Mouse (Mus musculus) liver, postnatal 0 days (tissue): ENCODE data around the gene Ralgps1. TPM values are rescaled to one million over a fixed set of nuclear protein-coding genes. Genes with fewer than 3 reads are reported as not detected.

Experiments
- ATAC-seq: fragments of 200-750 bp; cut with Nextera tagmentation; 2 replicates; pipeline ENCODE4 v1.8.0; 2017; ENCODE audit warnings: mild to moderate bottlenecking, moderate library complexity
- DNase-seq: peaks from one replicate; pipeline ENCODE4 v3.0.0-alpha.2; 2016
- H3K27ac ChIP-seq: fragments of 300-500 bp; sonication (generic); 2 replicates; pipeline ENCODE4 v1.5.1; 2014; ENCODE audit warnings: antibody characterized with exemption, moderate library complexity, mild to moderate bottlenecking, low read depth
- H3K27me3 ChIP-seq: fragments of 300-500 bp; sonication (generic); 2 replicates; pipeline ENCODE4 v1.6.1; 2014; ENCODE audit warnings: low read length, control low read depth, mixed read lengths; ENCODE audit not compliant: insufficient read depth
- H3K36me3 ChIP-seq: fragments of 300-500 bp; sonication (generic); replicated peaks from 2 replicates; pipeline ENCODE4 v1.6.1; 2014; ENCODE audit warnings: mild to moderate bottlenecking, control low read depth, low read length, moderate library complexity, mixed read lengths; ENCODE audit not compliant: insufficient read depth
- H3K4me1 ChIP-seq: fragments of 300-500 bp; sonication (generic); 2 replicates; pipeline ENCODE4 v1.6.1; 2014; ENCODE audit warnings: antibody characterized with exemption, mild to moderate bottlenecking, control low read depth; ENCODE audit not compliant: insufficient read depth
- H3K4me2 ChIP-seq: fragments of 300-500 bp; sonication (generic); 2 replicates; pipeline ENCODE4 v1.6.1; 2014; ENCODE audit warnings: low read depth, mild to moderate bottlenecking, low read length, moderate library complexity, mixed read lengths
- H3K4me3 ChIP-seq: fragments of 300-500 bp; sonication (generic); 2 replicates; pipeline ENCODE4 v1.5.1; 2014; ENCODE audit warnings: low read depth, low read length
- H3K9ac ChIP-seq: fragments of 300-500 bp; sonication (generic); replicated peaks from 2 replicates; pipeline ENCODE4 v1.6.1; 2014; ENCODE audit warnings: mild to moderate bottlenecking, moderate library complexity
- H3K9me3 ChIP-seq: fragments of 300-500 bp; sonication (generic); 2 replicates; pipeline ENCODE4 v1.6.1; 2016; ENCODE audit warnings: mild to moderate bottlenecking, control low read depth, low read length, mixed read lengths
- CTCF ChIP-seq: sonication (generic); IDR thresholded peaks from 2 replicates; pipeline ENCODE4 v1.5.1; 2016; ENCODE audit warnings: antibody characterized with exemption, low read depth
- EP300 ChIP-seq: IDR thresholded peaks from 2 replicates; pipeline ENCODE4 v1.6.1; 2016; ENCODE audit warnings: antibody characterized with exemption, low read depth, mild to moderate bottlenecking
- WGBS: fragments of 180-500 bp; shearing (Covaris S2); extraction: QIAGEN DNeasy Blood & Tissue Kit; methylation state at CpG from one replicate; pipeline ENCODE4 v1.1.7; 2014; ENCODE audit not compliant: insufficient replicate concordance; 5-methylcytosine and 5-hydroxymethylcytosine counted together
- polyA plus RNA-seq: library from polyadenylated mRNA; unstranded; fragments of >200 nt; fragmentation: Nextera tagmentation; extraction: Ambion mirVana; gene quantifications from 2 replicates; pipeline ENCODE4 v1.2.1, GENCODE M21; 2015

Ralgps1 gene
- polyA plus RNA-seq, 1 experiment from 2014 or later = 0.83 TPM

- no peaks in the 10 kb centered on the region for H3K9me3 ChIP-seq
- peaks cover 11% of the 10 kb centered on the region for H3K4me1 ChIP-seq
- TF ChIP-seq CTCF (no peak), EP300 (no peak)
- H3K9ac ChIP-seq = no peak overlapping the region
- WGBS = 78% methylated on average over 6 of the region's 6 CpGs
- no peak overlapping the region for H3K27ac ChIP-seq
- H3K36me3 ChIP-seq = no peaks in the 10 kb centered on the region
- H3K4me3 ChIP-seq = no peak overlapping the region
- ATAC-seq (no peak), DNase-seq (no peak)
- no peaks in the 10 kb centered on the region for H3K27me3 ChIP-seq
- no peak overlapping the region for H3K4me2 ChIP-seq
These were observed 133.7 kb downstream of the Ralgps1 start for GRCm38 (mm10) chr2:33237581-33237980.

GRCm38 (mm10) chr2:33234848-33235247 lies 136.4 kb downstream of the Ralgps1 start:
- Histone ChIP-seq H3K36me3 (no peaks in the 10 kb centered on the region), H3K27me3 (no peaks in the 10 kb centered on the region), H3K4me2 (no peak overlapping the region), H3K9me3 (no peaks in the 10 kb centered on the region), H3K4me1 (peaks cover 11% of the 10 kb centered on the region), H3K4me3 (no peak overlapping the region), H3K9ac (no peak overlapping the region), H3K27ac (no peak overlapping the region)
- no peak for DNase-seq
- WGBS = 75% methylated on average over 4 of the region's 4 CpGs
- TF ChIP-seq EP300 (no peak), CTCF (peak; percentile 29)
- no peak for ATAC-seq

- ATAC-seq = no peak
- H3K9me3 ChIP-seq = no peaks in the 10 kb centered on the region
- no peak overlapping the region for H3K27ac ChIP-seq
- H3K9ac ChIP-seq = no peak overlapping the region
- 82% methylated on average over 5 of the region's 5 CpGs for WGBS
- H3K4me1 ChIP-seq = peaks cover 11% of the 10 kb centered on the region
- no peak for TF ChIP-seq CTCF
- no peak for TF ChIP-seq EP300
- H3K4me3 ChIP-seq = no peak overlapping the region
- H3K4me2 ChIP-seq = no peak overlapping the region
- H3K27me3 ChIP-seq = no peaks in the 10 kb centered on the region
- no peaks in the 10 kb centered on the region for H3K36me3 ChIP-seq
- no peak for DNase-seq
These were observed 137.4 kb downstream of the Ralgps1 start for GRCm38 (mm10) chr2:33233856-33234255.

DNA sequence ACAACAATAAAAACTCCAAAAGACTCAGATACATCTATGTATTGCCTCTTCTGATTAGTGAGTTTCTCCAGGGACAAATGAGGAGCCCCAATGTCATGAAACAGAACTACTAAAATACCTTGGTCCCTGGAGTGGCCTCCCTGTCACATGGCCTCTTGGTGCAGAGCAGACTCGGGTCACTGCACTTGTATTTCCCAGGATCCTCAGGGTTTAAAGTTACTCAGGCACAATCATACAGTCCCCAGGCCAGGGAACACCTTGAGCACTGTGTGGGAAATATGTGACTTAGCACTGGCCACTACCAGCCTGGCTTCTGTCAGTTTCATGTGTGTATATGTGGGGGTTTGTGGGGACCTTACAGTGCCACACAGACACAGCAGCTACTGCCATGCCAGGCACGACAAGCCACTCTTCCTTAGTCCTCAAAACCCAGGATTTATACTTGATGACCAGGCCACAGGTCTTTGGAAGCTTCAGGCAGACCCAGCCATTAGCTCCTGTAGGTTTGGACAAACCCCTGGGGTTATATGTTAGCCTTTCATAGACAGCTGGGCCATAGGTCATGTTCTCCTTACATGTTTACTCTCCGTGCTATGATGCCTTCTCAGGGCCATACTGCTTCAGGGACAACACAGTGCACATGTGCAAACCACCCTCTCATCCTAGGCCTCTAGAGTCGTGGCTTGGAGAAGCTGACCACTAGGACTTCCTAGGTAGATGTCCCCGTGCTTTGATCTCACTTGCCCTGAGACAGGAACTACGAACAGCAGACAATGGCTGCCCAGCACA lies 138.3 kb downstream of the Ralgps1 start:
- Histone ChIP-seq H3K27ac (peak overlapping the region; percentile 30), H3K4me1 (peaks cover 11% of the 10 kb centered on the region), H3K9me3 (no peaks in the 10 kb centered on the region), H3K4me2 (no peak overlapping the region), H3K4me3 (no peak overlapping the region), H3K36me3 (no peaks in the 10 kb centered on the region), H3K27me3 (no peaks in the 10 kb centered on the region), H3K9ac (no peak overlapping the region)
- ATAC-seq (peak; percentile 80), DNase-seq (no peak)
- no peak for TF ChIP-seq EP300
- no peak for TF ChIP-seq CTCF
- WGBS = 61% methylated on average over 6 of the region's 6 CpGs

GRCm38 (mm10) chr2:33231788-33232187 lies 139.5 kb downstream of the Ralgps1 start:
- no peak for DNase-seq
- Histone ChIP-seq H3K9me3 (no peaks in the 10 kb centered on the region), H3K4me2 (no peak overlapping the region), H3K4me3 (no peak overlapping the region), H3K27ac (no peak overlapping the region), H3K36me3 (no peaks in the 10 kb centered on the region), H3K4me1 (peaks cover 11% of the 10 kb centered on the region), H3K9ac (no peak overlapping the region), H3K27me3 (no peaks in the 10 kb centered on the region)
- no peak for ATAC-seq
- 85% methylated on average over 2 of the region's 2 CpGs for WGBS
- TF ChIP-seq CTCF = no peak
- no peak for TF ChIP-seq EP300

DNA sequence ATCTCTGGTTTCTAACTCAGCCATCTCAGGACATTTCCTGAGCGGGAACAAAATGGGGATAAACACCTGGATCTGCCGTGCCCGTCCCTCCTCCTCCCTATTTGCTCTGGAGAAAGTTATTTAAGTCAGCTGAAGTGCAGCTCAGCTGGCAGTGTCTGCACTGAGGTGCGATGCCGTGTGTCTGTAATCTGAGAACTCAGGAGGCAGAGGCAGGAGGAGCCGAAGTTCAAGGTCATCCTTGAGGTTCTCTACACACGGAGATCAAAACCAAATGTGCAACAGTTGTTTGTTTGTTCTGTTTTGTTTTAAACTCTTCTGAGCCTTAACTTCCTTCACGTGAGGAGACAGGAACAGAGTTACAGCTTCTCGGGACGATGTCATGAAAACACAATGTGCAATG lies 140.6 kb downstream of the Ralgps1 start:
- Histone ChIP-seq H3K36me3 (no peaks in the 10 kb centered on the region), H3K27ac (no peak overlapping the region), H3K4me1 (peaks cover 11% of the 10 kb centered on the region), H3K27me3 (no peaks in the 10 kb centered on the region), H3K9ac (no peak overlapping the region), H3K4me3 (no peak overlapping the region), H3K4me2 (no peak overlapping the region), H3K9me3 (no peaks in the 10 kb centered on the region)
- ATAC-seq = no peak
- TF ChIP-seq CTCF = no peak
- no peak for TF ChIP-seq EP300
- DNase-seq = no peak
- WGBS = 65% methylated on average over 10 of the region's 10 CpGs
